Comparison of ENCODE assay signal across 13 mouse cellular contexts in the genomic region with DNA sequence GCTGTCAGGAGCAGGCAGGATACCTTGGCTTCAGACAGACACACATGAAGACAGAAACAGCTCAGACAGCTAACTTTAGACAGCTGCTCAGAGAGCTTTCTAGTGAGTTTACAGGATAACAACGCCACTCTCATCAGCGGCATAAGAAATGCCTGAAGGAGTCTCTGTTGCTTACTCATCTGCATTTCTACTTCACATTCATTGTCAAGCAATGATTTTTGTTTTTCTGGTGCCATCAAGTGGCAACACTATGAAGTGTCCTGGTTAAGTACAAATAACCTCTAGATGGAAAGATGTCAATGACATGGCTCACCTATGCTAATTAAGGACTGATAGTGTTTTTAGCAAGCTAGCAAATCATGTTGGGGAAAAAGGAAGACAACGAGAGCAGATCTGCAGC. TPM values are rescaled to one million over a fixed set of nuclear protein-coding genes. Genes with fewer than 3 reads are reported as not detected.
DNase-seq lines count a peak whose midpoint lies in the region; ATAC-seq and TF ChIP-seq lines count a peak whose summit lies in the region.
"Had no signal": no experiment of that assay in that cellular context is flagged by ENCODE, and none has a peak within 500 bp of the region (broad histone marks: within the 10 kb centered on the region; RNA-seq: fewer than 3 reads in every experiment).

No protein-coding gene starts in this region.

- CTCF ChIA-PET in Patski (lab: Charles Lee), result interaction anchor here (0.8 to 3.5 kb wide), 12 partner anchors 9 to 39 kb away, joined by 3 to 32 read pairs (median 6); no protein-coding TSS in a partner anchor

- DNase-seq in gastrocnemius, adult 2 months, result no peak
- DNase-seq in gastrocnemius, postnatal 25 days, result no peak
- DNase-seq in kidney, postnatal 36 days, result peak; percentile 14 to 15
- DNase-seq in 3T3-L1 (ENCODE audit: low read depth, low spot score) (peak; percentile 33), Patski (ENCODE audit: low read depth, low spot score) (no peak)
- no peak for DNase-seq in thymus, adult 18-20 months
- DNase-seq in gastrocnemius, postnatal 36 days, result no peak
- DNase-seq: heart, postnatal 4 days; thymus, postnatal 36 days had no signal

- WGBS in kidney, embryonic 15.5 days, result 82% methylated on average over 3 of the region's 3 CpGs

- no peaks in the 10 kb centered on the region for H3K9me3 ChIP-seq in kidney, embryonic 15.5 days (replicated peaks)
- H3K9me3 ChIP-seq: limb, embryonic 12.5 days had no signal

- ATAC-seq in kidney, embryonic 15.5 days (replicated peaks; ENCODE audit: low FRiP score), result no peak
- ATAC-seq in Patski, result peak; percentile 65
- ATAC-seq: CD4-positive, CD25-positive, alpha-beta regulatory T cell, adult 4 months had no signal

- H3K36me3 ChIP-seq in kidney, embryonic 15.5 days, result peaks cover 42% of the 10 kb centered on the region

- peak; percentile 37; the same call in 1 of the 2 replicates for TF ChIP-seq CTCF in gastrocnemius, adult 2 months (IDR thresholded peaks at IDR 0.05)
- TF ChIP-seq CTCF in Patski (IDR thresholded peaks at IDR 0.05), result peak; percentile 63

- POLR2A ChIA-PET in Patski (lab: Charles Lee), result interaction anchor here (1.0 kb wide), 1 partner anchor 20 kb away, joined by 3 read pairs; no protein-coding TSS in a partner anchor

- no peak overlapping the region for H3K4me2 ChIP-seq in kidney, embryonic 15.5 days
- H3K4me2 ChIP-seq: limb, embryonic 12.5 days had no signal

- no peak overlapping the region for H3K4me3 ChIP-seq in gastrocnemius, adult 2 months
- no peak overlapping the region for H3K4me3 ChIP-seq in kidney, embryonic 15.5 days (replicated peaks)
- H3K4me3 ChIP-seq: erythroblast, embryonic 14.5 days; limb, embryonic 12.5 days had no signal

- no peak overlapping the region for H3K27ac ChIP-seq in gastrocnemius, adult 2 months
- H3K27ac ChIP-seq in kidney, embryonic 15.5 days, result no peak overlapping the region
- H3K27ac ChIP-seq: limb, embryonic 12.5 days had no signal

- H3K9ac ChIP-seq in kidney, embryonic 15.5 days, result no peak overlapping the region
- H3K9ac ChIP-seq: limb, embryonic 12.5 days had no signal

- intact Hi-C loops in gastrocnemius, adult 2 months (cut with DNase I), result no loop called here
- intact Hi-C loops in gastrocnemius, postnatal 36 days (cut with DNase I), result no loop called here

- H3K27me3 ChIP-seq in kidney, embryonic 15.5 days, result no peaks in the 10 kb centered on the region
- no peaks in the 10 kb centered on the region for H3K27me3 ChIP-seq in Patski
- H3K27me3 ChIP-seq: limb, embryonic 12.5 days had no signal

- in situ Hi-C loops in Patski (cut with MboI; ENCODE audit: low pct_unique_long_range_greater_than_20kb), result no loop called here

- no peaks in the 10 kb centered on the region for H3K4me1 ChIP-seq in kidney, embryonic 15.5 days
- H3K4me1 ChIP-seq: limb, embryonic 12.5 days had no signal

RNA-seq across cellular contexts. Expression of a gene that starts 42.8 kb away (rescaled TPM):
- total RNA-seq in gastrocnemius, adult 2 months (2021), result 10 to 100 TPM; 18.3 to 19.7 TPM
- 10 to 100 TPM; 11.2 to 14.8 TPM for total RNA-seq in gastrocnemius, postnatal 25 days (2021)
- polyA plus RNA-seq in kidney, embryonic 15.5 days (2015; fragmentation: Nextera tagmentation; extraction: Ambion mirVana), result 11.4 and 14.8 TPM in 2 replicates
- 16.5 TPM for polyA plus RNA-seq in Patski (2021)
- total RNA-seq in gastrocnemius, postnatal 36 days (2021), result 10 to 100 TPM; 14.9 to 18.3 TPM

RNA-seq across cellular contexts. Expression of a gene that starts 56.1 kb away (rescaled TPM):
- 10 to 100 TPM; 29.3 to 29.8 TPM for total RNA-seq in gastrocnemius, adult 2 months (2021)
- 10 to 100 TPM; 20.7 to 24.6 TPM for total RNA-seq in gastrocnemius, postnatal 25 days (2021)
- polyA plus RNA-seq in kidney, embryonic 15.5 days (2015; fragmentation: Nextera tagmentation; extraction: Ambion mirVana), result 45.7 and 48.7 TPM in 2 replicates
- 54.1 TPM for polyA plus RNA-seq in Patski (2021)
- total RNA-seq in gastrocnemius, postnatal 36 days (2021), result 10 to 100 TPM; 23.1 to 25.1 TPM

Comparison
In these comparisons a context has a peak if more than half of its experiments do, and no peak if none do; other contexts are left out.
1. DNase-seq: peak in kidney, postnatal 36 days (2 of 2) and 3T3-L1 (single experiment); none in gastrocnemius, adult 2 months (single experiment), gastrocnemius, postnatal 25 days (single experiment), Patski (single experiment), thymus, adult 18-20 months (0 of 2) and gastrocnemius, postnatal 36 days (0 of 2).